In the genomic region with DNA sequence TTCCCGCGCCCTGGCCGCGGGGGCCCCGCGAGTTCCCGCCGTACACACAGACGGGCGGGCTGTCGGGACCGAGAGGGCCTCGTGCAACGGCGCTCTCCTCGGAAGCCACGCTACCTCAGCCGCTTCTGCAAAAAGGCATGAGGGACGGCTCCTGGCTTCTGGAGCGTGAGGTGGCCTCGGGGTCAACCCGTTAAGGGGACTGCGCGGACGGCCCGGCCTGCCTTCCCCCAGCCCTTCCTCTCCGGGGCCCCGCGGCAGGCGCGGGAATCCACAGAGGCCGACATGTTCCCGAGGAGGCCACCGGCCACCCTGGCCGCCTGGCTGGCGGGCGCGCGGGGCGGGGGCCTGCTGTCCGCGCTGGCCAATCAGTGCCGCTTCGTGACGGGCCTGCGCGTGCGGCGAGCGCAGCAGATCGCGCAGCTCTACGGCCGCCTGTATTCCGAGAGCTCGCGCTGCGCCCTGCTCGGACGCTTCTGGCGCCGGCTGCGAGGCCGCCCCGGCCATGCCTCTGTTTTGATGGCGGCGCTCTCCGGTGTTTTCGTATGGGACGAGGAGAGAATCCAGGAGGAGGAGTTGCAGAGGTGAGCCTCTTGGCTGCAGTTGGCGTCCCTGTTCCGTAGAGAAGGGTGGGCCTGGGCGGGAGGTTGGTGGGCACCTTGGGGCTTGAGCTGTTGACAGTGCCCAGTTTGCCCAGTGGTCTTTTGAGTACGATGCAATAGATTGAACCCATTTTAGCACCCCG, we compare ENCODE assay signal across 8 mouse cellular contexts. TPM values are rescaled to one million over a fixed set of nuclear protein-coding genes. Genes with fewer than 3 reads are reported as not detected.
DNase-seq lines count a peak whose midpoint lies in the region; ATAC-seq and TF ChIP-seq lines count a peak whose summit lies in the region.

No protein-coding gene starts in this region.

- H3K4me2 ChIP-seq in heart, embryonic 12.5 days: peak overlapping the region; percentile 88
- H3K4me2 ChIP-seq in kidney, embryonic 16.5 days (replicated peaks; ENCODE audit: low read depth, low read length): peak overlapping the region; percentile 79

- H3K4me1 ChIP-seq in bone marrow macrophage, adult 2 months (ENCODE audit: control insufficient read depth, insufficient read depth, low read length): peaks cover 21% of the 10 kb centered on the region
- H3K4me1 ChIP-seq in heart, embryonic 12.5 days (replicated peaks): peaks cover 19% of the 10 kb centered on the region
- peaks cover 6% of the 10 kb centered on the region for H3K4me1 ChIP-seq in kidney, embryonic 16.5 days (ENCODE audit: insufficient read depth, low read length)

- peak overlapping the region; percentile 83 for H3K4me3 ChIP-seq in bone marrow macrophage, adult 2 months (ENCODE audit: insufficient read depth, low read length)
- peak overlapping the region; percentile 79 for H3K4me3 ChIP-seq in heart, embryonic 12.5 days
- peak overlapping the region; percentile 97 for H3K4me3 ChIP-seq in kidney, embryonic 16.5 days (ENCODE audit: low read length)

- under 1% methylated on average over 75 of the region's 75 CpGs for WGBS in heart, embryonic 12.5 days
- under 1% methylated on average over 70 of the region's 75 CpGs for WGBS in kidney, embryonic 16.5 days

- TF ChIP-seq CTCF in bone marrow macrophage, adult 2 months (IDR thresholded peaks at IDR 0.05; ENCODE audit: low read depth, low read length): no peak

- H3K9ac ChIP-seq in heart, embryonic 12.5 days: peak overlapping the region; percentile 92
- peak overlapping the region; percentile 89 for H3K9ac ChIP-seq in kidney, embryonic 16.5 days (replicated peaks; ENCODE audit: low read length)

- no peaks in the 10 kb centered on the region for H3K36me3 ChIP-seq in heart, embryonic 12.5 days
- H3K36me3 ChIP-seq in kidney, embryonic 16.5 days (ENCODE audit: insufficient read depth, low read length): no peaks in the 10 kb centered on the region

- ATAC-seq in erythroblast, adult 5-6 weeks (replicated peaks; ENCODE audit: low FRiP score, poor library complexity, severe bottlenecking): peak; percentile 86
- ATAC-seq in heart, embryonic 12.5 days (ENCODE audit: insufficient number of reproducible peaks, low FRiP score): peak; percentile 95
- peak; percentile 96 for ATAC-seq in kidney, embryonic 16.5 days (ENCODE audit: low FRiP score, low TSS enrichment)

- H3K27ac ChIP-seq in bone marrow macrophage, adult 2 months (ENCODE audit: insufficient read depth, low read depth, low read length): peak overlapping the region; percentile 77
- peak overlapping the region; percentile 97 for H3K27ac ChIP-seq in heart, embryonic 12.5 days (ENCODE audit: poor library complexity, severe bottlenecking)
- peak overlapping the region; percentile 99 for H3K27ac ChIP-seq in kidney, embryonic 16.5 days (ENCODE audit: low read length)

- H3K9me3 ChIP-seq in heart, embryonic 12.5 days (replicated peaks): no peaks in the 10 kb centered on the region
- H3K9me3 ChIP-seq in kidney, embryonic 16.5 days (ENCODE audit: low read length): no peaks in the 10 kb centered on the region

- TF ChIP-seq POLR2A in bone marrow macrophage, adult 2 months (IDR thresholded peaks at IDR 0.05; ENCODE audit: borderline replicate concordance, low read depth, low read length): no peak

- DNase-seq in A20 (ENCODE audit: low read depth, low spot score) (peak; percentile 93), liver (peak; percentile 90)
- peak; percentile 70 to 86 for DNase-seq in monocyte, adult 2 months (ENCODE audit: low read depth in 1 of 2, low spot score in 2 of 2)
- peak; percentile 87 to 92 for DNase-seq in spleen, postnatal 4 days (ENCODE audit: low spot score in 2 of 2)

- no peaks in the 10 kb centered on the region for H3K27me3 ChIP-seq in heart, embryonic 12.5 days (replicated peaks)
- H3K27me3 ChIP-seq in kidney, embryonic 16.5 days (ENCODE audit: insufficient read depth, low read length): no peaks in the 10 kb centered on the region

RNA-seq across cellular contexts. Expression of gene Stard7, which starts 0.5 kb away (rescaled TPM):
- polyA plus RNA-seq in bone marrow macrophage, adult 2 months (2012; ENCODE audit: insufficient read depth, insufficient read length, missing spikeins): 35.5 and 36.7 TPM in 2 replicates
- 13.2 and 15.4 TPM in 2 replicates for total RNA-seq in erythroblast, adult 5-6 weeks (2015; ENCODE audit: low replicate concordance)
- 23.7 and 33.6 TPM in 2 replicates for total RNA-seq in erythroblast, adult 5-6 weeks (2017; ENCODE audit: low replicate concordance)
- 135 and 136 TPM in 2 replicates for polyA plus RNA-seq in heart, embryonic 12.5 days (2016; fragmentation: Nextera tagmentation; extraction: Ambion mirVana)
- 76.1 and 84.9 TPM in 2 replicates for polyA plus RNA-seq in kidney, embryonic 16.5 days (2015; fragmentation: Nextera tagmentation; extraction: Ambion mirVana)

RNA-seq across cellular contexts. Expression of gene Tmem127, which starts 22.8 kb away (rescaled TPM):
- 41.6 and 46.2 TPM in 2 replicates for polyA plus RNA-seq in bone marrow macrophage, adult 2 months (2012; ENCODE audit: insufficient read depth, insufficient read length, missing spikeins)
- total RNA-seq in erythroblast, adult 5-6 weeks (2015; ENCODE audit: low replicate concordance): 8.3 and 15.0 TPM in 2 replicates
- total RNA-seq in erythroblast, adult 5-6 weeks (2017; ENCODE audit: low replicate concordance): 13.9 and 20.6 TPM in 2 replicates
- 24.7 and 27.8 TPM in 2 replicates for polyA plus RNA-seq in heart, embryonic 12.5 days (2016; fragmentation: Nextera tagmentation; extraction: Ambion mirVana)
- polyA plus RNA-seq in kidney, embryonic 16.5 days (2015; fragmentation: Nextera tagmentation; extraction: Ambion mirVana): 29.0 and 29.5 TPM in 2 replicates

RNA-seq across cellular contexts. Expression of gene Ciao1, which starts 22.9 kb away (rescaled TPM):
- 44.6 and 48.8 TPM in 2 replicates for polyA plus RNA-seq in bone marrow macrophage, adult 2 months (2012; ENCODE audit: insufficient read depth, insufficient read length, missing spikeins)
- total RNA-seq in erythroblast, adult 5-6 weeks (2015; ENCODE audit: low replicate concordance): 7.9 and 11.1 TPM in 2 replicates
- total RNA-seq in erythroblast, adult 5-6 weeks (2017; ENCODE audit: low replicate concordance): 17.4 and 30.4 TPM in 2 replicates
- polyA plus RNA-seq in heart, embryonic 12.5 days (2016; fragmentation: Nextera tagmentation; extraction: Ambion mirVana): 50.2 and 53.7 TPM in 2 replicates
- polyA plus RNA-seq in kidney, embryonic 16.5 days (2015; fragmentation: Nextera tagmentation; extraction: Ambion mirVana): 74.2 and 81.7 TPM in 2 replicates

Comparison
In these comparisons a context has a peak if more than half of its experiments do, and no peak if none do; other contexts are left out.
1. Peak in every context shown above with its lines: DNase-seq, ATAC-seq, H3K4me3 ChIP-seq and H3K27ac ChIP-seq.